Mouse (Mus musculus) heart, embryonic 10.5 days (tissue): ENCODE results near the gene Sfrp2. TPM values are rescaled to one million over a fixed set of nuclear protein-coding genes. Genes with fewer than 3 reads are reported as not detected.

Experiments used
- DNase-seq: peaks from one replicate; pipeline ENCODE4 v3.0.0-alpha.2; 2017; ENCODE audit warnings: low spot score
- H3K27ac ChIP-seq: fragments of 300-500 bp; sonication (generic); 2 replicates; pipeline ENCODE4 v1.5.1; 2016; ENCODE audit warnings: mild to moderate bottlenecking
- H3K27me3 ChIP-seq: fragments of 300-500 bp; sonication (generic); 2 replicates; pipeline ENCODE4 v1.6.1; 2016; ENCODE audit warnings: mild to moderate bottlenecking; ENCODE audit not compliant: poor library complexity, insufficient read depth, severe bottlenecking
- H3K36me3 ChIP-seq: fragments of 300-500 bp; sonication (generic); 2 replicates; pipeline ENCODE4 v1.6.1; 2016; ENCODE audit warnings: mild to moderate bottlenecking, moderate library complexity
- H3K4me1 ChIP-seq: fragments of 300-500 bp; sonication (generic); 2 replicates; pipeline ENCODE4 v1.6.1; 2016; ENCODE audit warnings: mild to moderate bottlenecking
- H3K4me3 ChIP-seq: fragments of 300-500 bp; sonication (generic); 2 replicates; pipeline ENCODE4 v1.5.1; 2016; ENCODE audit warnings: mild to moderate bottlenecking, moderate library complexity
- H3K9me3 ChIP-seq: fragments of 300-500 bp; sonication (generic); 2 replicates; pipeline ENCODE4 v1.6.1; 2016; ENCODE audit warnings: mild to moderate bottlenecking, moderate library complexity
- WGBS: fragments of 180-500 bp; shearing (Covaris S2); methylation state at CpG from one replicate; pipeline ENCODE4 v1.1.7; 2016; 5-methylcytosine and 5-hydroxymethylcytosine counted together
- polyA plus RNA-seq: library from polyadenylated mRNA; unstranded; fragments of >200 nt; fragmentation: Nextera tagmentation; extraction: Ambion mirVana; gene quantifications from 2 replicates; pipeline ENCODE4 v1.2.1, GENCODE M21; 2016

Gene Sfrp2
- polyA plus RNA-seq, 1 experiment from 2014 or later, result 27.2 TPM

DNA sequence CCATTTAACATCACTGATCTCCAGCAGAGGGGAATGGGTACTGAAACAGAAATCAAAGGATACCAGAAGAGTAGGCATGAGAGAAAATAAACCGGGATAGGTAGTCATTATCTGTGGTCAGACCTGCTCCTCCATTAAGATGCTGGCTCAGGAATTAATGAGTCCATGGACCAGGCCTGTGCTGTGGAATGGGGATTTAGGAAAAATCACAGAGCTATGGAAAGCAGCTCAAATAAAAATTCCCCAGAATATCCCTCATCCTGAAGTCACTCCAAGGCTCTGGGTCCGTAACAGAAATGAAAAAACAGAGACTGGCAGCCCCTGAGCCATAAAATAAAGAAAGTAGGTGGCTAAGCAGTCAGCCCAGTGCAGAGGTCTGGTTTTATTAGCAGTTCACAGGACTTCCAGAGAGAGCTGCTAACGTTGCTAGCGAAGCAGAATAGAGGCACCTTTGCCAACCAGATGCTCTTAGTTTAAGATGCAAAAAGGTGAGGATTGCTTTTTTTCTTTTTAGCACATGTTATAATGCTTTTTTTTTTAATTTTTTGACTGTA lies 50.3 kb downstream of the Sfrp2 start:
- H3K4me3 ChIP-seq, result no peak overlapping the region
- H3K4me1 ChIP-seq, result no peaks in the 10 kb centered on the region
- WGBS, result 81% methylated on average over 4 of the region's 4 CpGs
- H3K27me3 ChIP-seq, result no peaks in the 10 kb centered on the region
- DNase-seq, result no peak
- H3K9me3 ChIP-seq, result no peaks in the 10 kb centered on the region
- H3K27ac ChIP-seq, result no peak overlapping the region
- no peaks in the 10 kb centered on the region for H3K36me3 ChIP-seq

DNA sequence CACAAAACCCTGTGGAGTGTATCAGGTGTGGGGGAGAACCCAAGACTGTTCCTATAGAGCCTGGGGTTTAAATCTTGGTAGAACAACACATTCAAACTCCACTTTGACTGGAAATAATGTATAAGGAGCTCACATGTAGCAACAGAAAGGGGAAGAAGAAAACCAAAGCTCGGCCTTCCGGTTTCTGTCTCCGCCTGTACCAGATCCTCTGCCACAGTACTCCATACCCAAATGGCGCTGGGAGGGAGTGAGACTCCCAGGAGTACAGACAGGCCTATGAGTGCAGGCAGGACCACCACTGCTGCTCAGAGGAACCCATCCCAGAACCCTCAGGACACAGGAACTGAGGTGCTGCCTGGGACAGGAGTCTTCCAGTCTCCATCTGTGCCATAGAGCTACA lies 57.7 kb downstream of the Sfrp2 start:
- no peaks in the 10 kb centered on the region for H3K4me1 ChIP-seq
- no peaks in the 10 kb centered on the region for H3K27me3 ChIP-seq
- no peak overlapping the region for H3K4me3 ChIP-seq
- no peaks in the 10 kb centered on the region for H3K36me3 ChIP-seq
- H3K9me3 ChIP-seq, result no peaks in the 10 kb centered on the region
- WGBS, result 88% methylated on average over 4 of the region's 4 CpGs
- no peak for DNase-seq
- H3K27ac ChIP-seq, result no peak overlapping the region

Other genes with a start within 250 kb of the Sfrp2 start
- 1.8 and 1.9 TPM in 2 replicates for gene Tlr2, start 75.4 kb downstream of the Sfrp2 start, polyA plus RNA-seq